Mouse (Mus musculus) olfactory bulb, adult 2 months (tissue): Measurements from ENCODE around the gene Cyp4f15. TPM values are rescaled to one million over a fixed set of nuclear protein-coding genes. Genes with fewer than 3 reads are reported as not detected.
"Not testable (repeated sequence)": the region's sequence is repeated elsewhere in the genome, so short reads cannot be mapped to it uniquely, and the experiment has no call there.

Experiments
- H3K27ac ChIP-seq: fragments of 200-500 bp; 2 replicates; pipeline ENCODE4 v1.5.1; 2012; ENCODE audit warnings: low read depth, low read length; ENCODE audit not compliant: insufficient read depth
- H3K4me1 ChIP-seq: fragments of 200-500 bp; 2 replicates; pipeline ENCODE4 v1.6.1; 2012; ENCODE audit warnings: low read length; ENCODE audit not compliant: control insufficient read depth, insufficient read depth
- H3K4me3 ChIP-seq: fragments of 200-500 bp; 2 replicates; pipeline ENCODE4 v1.5.1; 2012; ENCODE audit warnings: mild to moderate bottlenecking, low read depth, low read length, moderate library complexity; ENCODE audit not compliant: insufficient read depth
- CTCF ChIP-seq: fragments of 200-500 bp; IDR thresholded peaks from 2 replicates; pipeline ENCODE4 v1.5.1; 2012; ENCODE audit warnings: low read depth, mild to moderate bottlenecking, low read length, moderate library complexity; ENCODE audit not compliant: insufficient read depth
- POLR2A ChIP-seq: fragments of 200-500 bp; IDR thresholded peaks from 2 replicates; pipeline ENCODE4 v1.6.1; 2012; ENCODE audit warnings: mild to moderate bottlenecking, low read depth, low read length, moderate library complexity; ENCODE audit not compliant: insufficient read depth
- WGBS: fragments of 180-500 bp; shearing (Covaris S2); methylation state at CpG from one replicate; pipeline ENCODE4 v1.1.7; 2018; 5-methylcytosine and 5-hydroxymethylcytosine counted together
- polyA plus RNA-seq: library from polyadenylated mRNA; stranded (reverse); fragments of >200 nt; gene quantifications from 2 replicates; pipeline ENCODE4 v1.2.4, GENCODE M21; 2012; ENCODE audit warnings: low replicate concordance; ENCODE audit not compliant: missing spikeins, insufficient read depth, insufficient read length

The Cyp4f15 gene
- polyA plus RNA-seq, 1 experiment = not detected

GRCm38 (mm10) chr17:32680404-32680803, 5.0 kb upstream of the Cyp4f15 start:
- no peak overlapping the region for H3K4me3 ChIP-seq
- TF ChIP-seq POLR2A (no peak), CTCF (no peak)
- WGBS = 5% methylated on average over 2 of the region's 2 CpGs
- no peak overlapping the region for H3K27ac ChIP-seq
- no peaks in the 10 kb centered on the region for H3K4me1 ChIP-seq

- no peak overlapping the region for H3K4me3 ChIP-seq
- H3K4me1 ChIP-seq = no peaks in the 10 kb centered on the region
- H3K27ac ChIP-seq = no peak overlapping the region
- WGBS = 96% methylated on average over 5 of the region's 5 CpGs
- TF ChIP-seq CTCF = no peak
- TF ChIP-seq POLR2A = no peak
These were observed 1.3 kb downstream of the Cyp4f15 start for GRCm38 (mm10) chr17:32686722-32687121.

- no peak overlapping the region for H3K4me3 ChIP-seq
- no peak overlapping the region for H3K27ac ChIP-seq
- WGBS = 97% methylated on average over 1 of the region's 1 CpGs
- TF ChIP-seq POLR2A (no peak), CTCF (no peak)
- no peaks in the 10 kb centered on the region for H3K4me1 ChIP-seq
These were observed 5.5 kb downstream of the Cyp4f15 start for GRCm38 (mm10) chr17:32690959-32691358.

- 61% methylated on average over 22 of the region's 22 CpGs for WGBS
These were observed 17.4 kb downstream of the Cyp4f15 start for GRCm38 (mm10) chr17:32702826-32703225.

GRCm38 (mm10) chr17:32710541-32710940, 25.1 kb downstream of the Cyp4f15 start:
- H3K4me1 ChIP-seq, H3K27ac ChIP-seq, H3K4me3 ChIP-seq: not testable (repeated sequence)

More at GRCm38 (mm10) chr17:32702826-32703225, 17.4 kb downstream of the Cyp4f15 start:
- no peak for TF ChIP-seq POLR2A
- no peak for TF ChIP-seq CTCF
- Histone ChIP-seq H3K27ac (no peak overlapping the region), H3K4me3 (no peak overlapping the region), H3K4me1 (no peaks in the 10 kb centered on the region)

GRCm38 (mm10) chr17:32722151-32722550, 36.7 kb downstream of the Cyp4f15 start:
- not testable (repeated sequence) for H3K4me1 ChIP-seq
- WGBS = 90% methylated on average over 1 of the region's 1 CpGs

GRCm38 (mm10) chr17:32722771-32723170, 37.3 kb downstream of the Cyp4f15 start:
- WGBS = 73% methylated on average over 7 of the region's 7 CpGs
- no peak for TF ChIP-seq POLR2A
- TF ChIP-seq CTCF = no peak
- H3K4me1 ChIP-seq = peaks cover 7% of the 10 kb centered on the region; the same call in 1 of the 2 replicates
- H3K4me3 ChIP-seq = no peak overlapping the region
- H3K27ac ChIP-seq = no peak overlapping the region

More at GRCm38 (mm10) chr17:32722151-32722550, 36.7 kb downstream of the Cyp4f15 start:
- not testable (repeated sequence) for H3K4me3 ChIP-seq, H3K27ac ChIP-seq

- H3K4me1 ChIP-seq, H3K4me3 ChIP-seq: not testable (repeated sequence)
- 0 out of 2 replicates have a peak overlapping the region, but pooled peaks have one; percentile 6 for H3K27ac ChIP-seq
These were observed 40.9 kb downstream of the Cyp4f15 start for GRCm38 (mm10) chr17:32726360-32726759.

GRCm38 (mm10) chr17:32729029-32729428, 43.6 kb downstream of the Cyp4f15 start:
- WGBS = 69% methylated on average over 3 of the region's 3 CpGs
- Histone ChIP-seq H3K27ac (no peak overlapping the region), H3K4me1 (peaks cover 7% of the 10 kb centered on the region; the same call in 1 of the 2 replicates), H3K4me3 (no peak overlapping the region)
- TF ChIP-seq POLR2A = no peak
- TF ChIP-seq CTCF = no peak

GRCm38 (mm10) chr17:32738406-32738805, 53.0 kb downstream of the Cyp4f15 start:
- WGBS = 96% methylated on average over 1 of the region's 1 CpGs
- Histone ChIP-seq H3K4me1 (no peaks in the 10 kb centered on the region), H3K27ac (no peak overlapping the region), H3K4me3 (no peak overlapping the region)
- no peak for TF ChIP-seq POLR2A
- no peak for TF ChIP-seq CTCF

GRCm38 (mm10) chr17:32741057-32741456, 55.6 kb downstream of the Cyp4f15 start:
- H3K4me3 ChIP-seq = no peak overlapping the region
- TF ChIP-seq CTCF (no peak), POLR2A (no peak)
- no peak overlapping the region for H3K27ac ChIP-seq
- H3K4me1 ChIP-seq = no peaks in the 10 kb centered on the region
- 34% methylated on average over 1 of the region's 1 CpGs for WGBS
